Mouse (Mus musculus): ENCODE measurements around the gene Dapl1. TPM values are rescaled to one million over a fixed set of nuclear protein-coding genes. Genes with fewer than 3 reads are reported as not detected.

The Dapl1 gene
- total and polyA plus RNA-seq, 2 experiments, result not detected

DNA sequence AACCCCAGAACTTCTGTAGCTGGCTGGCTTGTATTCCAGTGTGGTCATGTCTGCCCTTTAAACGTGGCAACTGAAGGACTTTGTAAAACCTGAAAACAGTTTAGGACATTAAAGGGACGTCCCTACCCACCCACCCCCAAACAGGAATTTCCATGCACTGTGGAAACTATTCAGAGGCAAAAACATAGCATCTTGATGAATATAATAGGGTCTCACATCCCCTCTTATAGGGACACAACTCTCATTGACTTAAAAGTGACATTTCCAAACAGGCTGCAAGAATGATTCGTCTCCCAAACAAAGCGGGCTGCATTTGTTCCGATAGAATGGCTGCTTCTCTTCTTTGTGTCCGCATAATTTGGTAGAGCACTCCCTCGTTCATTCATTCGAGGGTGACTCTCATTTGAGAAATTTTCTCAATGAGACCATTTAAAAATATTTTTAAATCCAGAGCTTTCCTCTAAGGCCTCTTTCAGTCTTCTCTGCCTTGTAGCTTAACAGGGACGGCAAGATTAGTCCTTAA lies 59.2 kb downstream of the Dapl1 start:
- TF ChIP-seq POLR2A (IDR thresholded peaks at IDR 0.05; ENCODE audit: extremely low read depth, insufficient read depth, low read length) (no peak), CTCF (IDR thresholded peaks at IDR 0.05; ENCODE audit: low read depth, low read length) (no peak)
- Histone ChIP-seq H3K79me2 (ENCODE audit: control insufficient read depth, insufficient read depth, low read length) (no peaks in the 10 kb centered on the region), H3K36me3 (ENCODE audit: control insufficient read depth, insufficient read depth, low read length) (no peaks in the 10 kb centered on the region), H3K27ac (replicated peaks; ENCODE audit: insufficient read depth, low read depth, low read length) (no peak overlapping the region), H3K9ac (ENCODE audit: low read depth, low read length) (no peak overlapping the region), H3K27me3 (ENCODE audit: control insufficient read depth, insufficient read depth, low read length) (no peaks in the 10 kb centered on the region), H3K4me1 (ENCODE audit: control insufficient read depth, insufficient read depth, low read length) (no peaks in the 10 kb centered on the region), H3K4me3 (ENCODE audit: insufficient read depth, low read depth, low read length) (no peak overlapping the region)
- DNase-seq (ENCODE audit: extremely low read depth, low read depth, low spot score), result no peak
- WGBS, result 88% methylated on average over 9 of the region's 9 CpGs

DNA sequence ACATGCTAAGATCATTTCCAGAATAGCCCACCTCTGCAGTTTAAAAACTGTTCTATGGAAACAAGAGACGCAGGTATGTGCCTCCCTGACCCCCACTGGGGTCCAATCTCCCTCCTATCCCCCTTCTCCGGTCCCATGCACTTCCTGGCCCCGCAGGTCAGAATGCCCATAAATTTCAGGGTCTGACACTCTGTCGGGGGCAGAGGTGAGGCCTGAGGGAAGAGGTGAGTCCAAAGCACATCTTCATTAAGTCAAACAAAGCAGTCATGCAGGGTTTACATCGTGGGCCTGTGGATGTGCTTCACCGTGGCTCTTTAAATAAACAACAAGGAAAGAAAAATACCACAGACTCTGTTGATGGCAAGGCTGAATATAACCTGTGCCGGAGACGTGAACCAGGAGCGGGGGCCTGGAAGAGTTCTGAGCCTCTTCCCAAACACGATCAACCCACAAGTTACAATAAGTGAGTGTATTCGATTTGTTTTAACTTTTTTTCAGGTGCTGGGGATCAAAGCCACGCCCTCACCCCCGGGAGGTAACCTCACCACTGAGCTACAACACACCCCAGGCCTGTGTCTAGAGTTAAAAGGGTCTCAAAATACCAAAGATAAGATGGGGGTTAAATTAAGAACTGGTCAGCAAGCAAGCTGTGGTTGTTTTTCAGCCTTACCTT lies 59.9 kb downstream of the Dapl1 start:
- no peak for TF ChIP-seq CTCF (IDR thresholded peaks at IDR 0.05; ENCODE audit: low read depth, low read length)
- TF ChIP-seq POLR2A (IDR thresholded peaks at IDR 0.05; ENCODE audit: extremely low read depth, insufficient read depth, low read length), result no peak

DNA sequence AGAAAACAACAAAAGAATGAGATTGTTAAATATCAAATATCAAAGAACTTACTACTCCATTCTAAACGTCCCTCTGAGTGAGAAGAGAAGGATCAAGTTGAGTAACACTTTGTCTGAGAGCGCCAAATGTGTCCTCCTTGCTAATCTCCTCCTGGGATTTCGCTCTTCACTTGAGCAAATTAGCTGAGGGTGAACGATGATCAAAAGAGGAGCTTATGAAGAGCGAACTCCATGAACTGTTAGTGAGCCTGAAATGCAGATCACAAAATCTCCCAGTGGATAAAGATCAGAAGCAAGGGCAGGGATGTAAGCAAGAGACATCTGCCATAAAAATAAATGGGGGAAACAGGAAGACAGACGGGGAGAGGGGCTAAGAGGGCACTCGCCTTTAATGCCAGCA lies 60.5 kb downstream of the Dapl1 start:
- DNase-seq (ENCODE audit: extremely low read depth, low read depth, low spot score), result no peak
- H3K79me2 ChIP-seq (ENCODE audit: control insufficient read depth, insufficient read depth, low read length), result no peaks in the 10 kb centered on the region
- H3K27ac ChIP-seq (replicated peaks; ENCODE audit: insufficient read depth, low read depth, low read length), result no peak overlapping the region
- no peaks in the 10 kb centered on the region for H3K27me3 ChIP-seq (ENCODE audit: control insufficient read depth, insufficient read depth, low read length)
- no peak for TF ChIP-seq POLR2A (IDR thresholded peaks at IDR 0.05; ENCODE audit: extremely low read depth, insufficient read depth, low read length)
- TF ChIP-seq CTCF (IDR thresholded peaks at IDR 0.05; ENCODE audit: low read depth, low read length), result no peak
- H3K4me3 ChIP-seq (ENCODE audit: insufficient read depth, low read depth, low read length), result no peak overlapping the region
- no peaks in the 10 kb centered on the region for H3K4me1 ChIP-seq (ENCODE audit: control insufficient read depth, insufficient read depth, low read length)
- no peak overlapping the region for H3K9ac ChIP-seq (ENCODE audit: low read depth, low read length)
- no peaks in the 10 kb centered on the region for H3K36me3 ChIP-seq (ENCODE audit: control insufficient read depth, insufficient read depth, low read length)
- 76% methylated on average over 7 of the region's 7 CpGs for WGBS

More for the DNA sequence above, 59.9 kb downstream of the Dapl1 start:
- no peaks in the 10 kb centered on the region for H3K79me2 ChIP-seq (ENCODE audit: control insufficient read depth, insufficient read depth, low read length)
- no peak overlapping the region for H3K27ac ChIP-seq (replicated peaks; ENCODE audit: insufficient read depth, low read depth, low read length)
- H3K36me3 ChIP-seq (ENCODE audit: control insufficient read depth, insufficient read depth, low read length), result no peaks in the 10 kb centered on the region
- H3K4me1 ChIP-seq (ENCODE audit: control insufficient read depth, insufficient read depth, low read length), result no peaks in the 10 kb centered on the region
- H3K9ac ChIP-seq (ENCODE audit: low read depth, low read length), result no peak overlapping the region
- WGBS, result 64% methylated on average over 13 of the region's 13 CpGs
- no peaks in the 10 kb centered on the region for H3K27me3 ChIP-seq (ENCODE audit: control insufficient read depth, insufficient read depth, low read length)
- H3K4me3 ChIP-seq (ENCODE audit: insufficient read depth, low read depth, low read length), result no peak overlapping the region
- DNase-seq (ENCODE audit: extremely low read depth, low read depth, low spot score), result no peak

GRCm38 (mm10) chr2:59547369-59548099 lies 63.1 kb downstream of the Dapl1 start:
- no peak overlapping the region for H3K4me3 ChIP-seq (ENCODE audit: insufficient read depth, low read depth, low read length)
- DNase-seq (ENCODE audit: extremely low read depth, low read depth, low spot score), result no peak
- TF ChIP-seq CTCF (IDR thresholded peaks at IDR 0.05; ENCODE audit: low read depth, low read length) (no peak), POLR2A (IDR thresholded peaks at IDR 0.05; ENCODE audit: extremely low read depth, insufficient read depth, low read length) (no peak)
- no peaks in the 10 kb centered on the region for H3K79me2 ChIP-seq (ENCODE audit: control insufficient read depth, insufficient read depth, low read length)
- 85% methylated on average over 8 of the region's 8 CpGs for WGBS
- H3K27me3 ChIP-seq (ENCODE audit: control insufficient read depth, insufficient read depth, low read length), result no peaks in the 10 kb centered on the region
- no peak overlapping the region for H3K9ac ChIP-seq (ENCODE audit: low read depth, low read length)
- H3K4me1 ChIP-seq (ENCODE audit: control insufficient read depth, insufficient read depth, low read length), result no peaks in the 10 kb centered on the region
- no peaks in the 10 kb centered on the region for H3K36me3 ChIP-seq (ENCODE audit: control insufficient read depth, insufficient read depth, low read length)
- H3K27ac ChIP-seq (replicated peaks; ENCODE audit: insufficient read depth, low read depth, low read length), result no peak overlapping the region

GRCm38 (mm10) chr2:59552784-59553183 lies 68.3 kb downstream of the Dapl1 start:
- Histone ChIP-seq H3K9ac (ENCODE audit: low read depth, low read length) (no peak overlapping the region), H3K36me3 (ENCODE audit: control insufficient read depth, insufficient read depth, low read length) (no peaks in the 10 kb centered on the region), H3K4me3 (ENCODE audit: insufficient read depth, low read depth, low read length) (no peak overlapping the region), H3K79me2 (ENCODE audit: control insufficient read depth, insufficient read depth, low read length) (no peaks in the 10 kb centered on the region), H3K4me1 (ENCODE audit: control insufficient read depth, insufficient read depth, low read length) (no peaks in the 10 kb centered on the region), H3K27ac (replicated peaks; ENCODE audit: insufficient read depth, low read depth, low read length) (no peak overlapping the region), H3K27me3 (ENCODE audit: control insufficient read depth, insufficient read depth, low read length) (no peaks in the 10 kb centered on the region)
- 91% methylated on average over 1 of the region's 1 CpGs for WGBS
- TF ChIP-seq POLR2A (IDR thresholded peaks at IDR 0.05; ENCODE audit: extremely low read depth, insufficient read depth, low read length) (no peak), CTCF (IDR thresholded peaks at IDR 0.05; ENCODE audit: low read depth, low read length) (no peak)
- no peak for DNase-seq (ENCODE audit: extremely low read depth, low read depth, low spot score)

Data from liver, adult 2 months (tissue).